In the genomic region with DNA sequence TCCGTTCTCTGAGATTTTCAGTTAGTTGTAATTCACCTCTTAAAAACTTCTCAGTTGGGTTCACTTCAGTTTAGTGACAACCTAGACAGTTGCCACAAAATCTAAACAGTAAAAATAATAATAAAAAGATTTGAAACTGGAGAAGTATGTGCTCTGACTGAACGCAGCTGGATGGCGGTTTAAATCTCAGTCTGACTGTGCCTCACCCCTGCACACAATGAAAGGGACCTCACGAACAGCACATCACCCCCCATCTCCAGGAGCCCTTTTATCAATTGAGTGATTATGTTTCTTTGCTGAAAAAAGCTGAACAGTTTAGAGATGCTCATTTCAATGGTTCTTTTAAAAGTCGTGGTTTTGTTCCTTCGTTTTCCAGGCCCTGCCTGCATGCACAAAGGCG, we compare ENCODE assay signal across 31 mouse cellular contexts. TPM values are rescaled to one million over a fixed set of nuclear protein-coding genes. Genes with fewer than 3 reads are reported as not detected.
DNase-seq lines count a peak whose midpoint lies in the region; ATAC-seq and TF ChIP-seq lines count a peak whose summit lies in the region.
"Had no signal": no experiment of that assay in that cellular context is flagged by ENCODE, and none has a peak within 500 bp of the region (broad histone marks: within the 10 kb centered on the region; RNA-seq: fewer than 3 reads in every experiment).

No protein-coding gene starts in this region.

- H3K9ac ChIP-seq in kidney, postnatal 0 days (ENCODE audit: low read depth, low read length), result no peak overlapping the region
- no peak overlapping the region for H3K9ac ChIP-seq in midbrain, embryonic 16.5 days (ENCODE audit: low read depth, low read length)
- no peak overlapping the region for H3K9ac ChIP-seq in midbrain, embryonic 15.5 days
- H3K9ac ChIP-seq: forebrain, embryonic 13.5 days; heart, embryonic 12.5 days; heart, embryonic 15.5 days; hindbrain, embryonic 13.5 days had no signal

- no peak for TF ChIP-seq CTCF in kidney, postnatal 0 days (IDR thresholded peaks at IDR 0.05; ENCODE audit: low read depth)

- no peak for ATAC-seq in kidney, postnatal 0 days (replicated peaks; ENCODE audit: low FRiP score, low read depth)
- ATAC-seq in midbrain, embryonic 16.5 days, result 0 out of 2 replicates have a peak, but pooled peaks have one; percentile 32
- ATAC-seq in midbrain, embryonic 15.5 days (replicated peaks), result no peak
- ATAC-seq: forebrain, embryonic 13.5 days; forebrain, embryonic 16.5 days; hindbrain, postnatal 0 days; inflammation-experienced regulatory T-cells, adult 6 months; Patski had no signal

- DNase-seq in embryo, embryonic 10 days (ENCODE audit: low spot score), result peak; percentile 17
- no peak for DNase-seq in embryo, embryonic 9.5 days (ENCODE audit: extremely low spot score)
- DNase-seq in kidney, postnatal 0 days (ENCODE audit: low spot score), result peak; percentile 45
- DNase-seq in kidney, adult 11 months, result no peak
- DNase-seq in kidney, postnatal 4 days, result peak; percentile 32 to 39
- DNase-seq in kidney, adult 18-20 months, result no peak
- DNase-seq: adrenal gland, postnatal 10 days; adrenal gland, postnatal 36 days; B cell, adult 2 months; cerebellum, adult 11 months; cerebellum, adult 2 months; cerebellum, postnatal 10 days; cerebellum, postnatal 36 days; gastrocnemius, postnatal 10 days; gastrocnemius, postnatal 36 days; heart, postnatal 10 days; heart, postnatal 36 days had no signal

- no peaks in the 10 kb centered on the region for H3K36me3 ChIP-seq in kidney, postnatal 0 days (ENCODE audit: insufficient read depth, low read length)
- no peaks in the 10 kb centered on the region for H3K36me3 ChIP-seq in midbrain, embryonic 16.5 days (ENCODE audit: control insufficient read depth, insufficient read depth, low read length)
- no peaks in the 10 kb centered on the region for H3K36me3 ChIP-seq in midbrain, embryonic 15.5 days (replicated peaks)
- H3K36me3 ChIP-seq: forebrain, embryonic 10.5 days; G1E; heart, embryonic 12.5 days; heart, embryonic 15.5 days; hindbrain, embryonic 10.5 days; hindbrain, embryonic 13.5 days had no signal

- H3K27ac ChIP-seq in kidney, postnatal 0 days, result no peak overlapping the region
- no peak overlapping the region for H3K27ac ChIP-seq in midbrain, embryonic 16.5 days (ENCODE audit: low read length)
- no peak overlapping the region for H3K27ac ChIP-seq in midbrain, embryonic 15.5 days
- H3K27ac ChIP-seq: forebrain, embryonic 10.5 days; forebrain, embryonic 13.5 days; heart, embryonic 15.5 days; hindbrain, embryonic 10.5 days; hindbrain, embryonic 13.5 days; hindbrain, postnatal 0 days had no signal

- H3K27me3 ChIP-seq in kidney, postnatal 0 days (ENCODE audit: insufficient read depth, low read length), result no peaks in the 10 kb centered on the region
- H3K27me3 ChIP-seq in midbrain, embryonic 16.5 days (ENCODE audit: control insufficient read depth, insufficient read depth, low read depth, low read length), result no peaks in the 10 kb centered on the region
- H3K27me3 ChIP-seq in midbrain, embryonic 15.5 days (replicated peaks), result no peaks in the 10 kb centered on the region
- H3K27me3 ChIP-seq: CH12.LX; forebrain, embryonic 13.5 days; heart, embryonic 12.5 days; heart, embryonic 15.5 days; hindbrain, embryonic 13.5 days had no signal

- no peaks in the 10 kb centered on the region for H3K4me1 ChIP-seq in kidney, postnatal 0 days (replicated peaks; ENCODE audit: insufficient read depth, low read length)
- no peaks in the 10 kb centered on the region for H3K4me1 ChIP-seq in midbrain, embryonic 16.5 days (ENCODE audit: control insufficient read depth, insufficient read depth, low read length)
- no peaks in the 10 kb centered on the region for H3K4me1 ChIP-seq in midbrain, embryonic 15.5 days
- H3K4me1 ChIP-seq: heart, embryonic 15.5 days; hindbrain, embryonic 13.5 days had no signal

- no peak overlapping the region for H3K4me2 ChIP-seq in kidney, postnatal 0 days (ENCODE audit: low read length)
- H3K4me2 ChIP-seq in midbrain, embryonic 16.5 days (ENCODE audit: low read length), result no peak overlapping the region
- H3K4me2 ChIP-seq in midbrain, embryonic 15.5 days, result no peak overlapping the region
- H3K4me2 ChIP-seq: forebrain, embryonic 13.5 days; heart, embryonic 12.5 days; heart, embryonic 15.5 days; hindbrain, embryonic 13.5 days had no signal

- no peaks in the 10 kb centered on the region for H3K9me3 ChIP-seq in kidney, postnatal 0 days (replicated peaks; ENCODE audit: low read length)
- no peaks in the 10 kb centered on the region for H3K9me3 ChIP-seq in midbrain, embryonic 16.5 days (replicated peaks; ENCODE audit: control insufficient read depth, low read length, poor library complexity, severe bottlenecking)
- H3K9me3 ChIP-seq in midbrain, embryonic 15.5 days, result no peaks in the 10 kb centered on the region
- H3K9me3 ChIP-seq: forebrain, embryonic 10.5 days; forebrain, embryonic 13.5 days; G1E; heart, embryonic 12.5 days; heart, embryonic 15.5 days; hindbrain, embryonic 10.5 days; hindbrain, embryonic 13.5 days had no signal

- 63% methylated on average over 7 of the region's 7 CpGs for WGBS in kidney, postnatal 0 days
- 34% methylated on average over 7 of the region's 7 CpGs for WGBS in midbrain, embryonic 16.5 days
- 32% methylated on average over 7 of the region's 7 CpGs for WGBS in midbrain, embryonic 15.5 days

- no peak overlapping the region for H3K4me3 ChIP-seq in kidney, postnatal 0 days (replicated peaks; ENCODE audit: low read depth, low read length)
- H3K4me3 ChIP-seq in midbrain, embryonic 16.5 days (ENCODE audit: low read depth, low read length), result no peak overlapping the region
- no peak overlapping the region for H3K4me3 ChIP-seq in midbrain, embryonic 15.5 days
- H3K4me3 ChIP-seq: forebrain, embryonic 10.5 days; forebrain, embryonic 13.5 days; heart, embryonic 12.5 days; heart, embryonic 15.5 days; hindbrain, embryonic 10.5 days; hindbrain, embryonic 13.5 days had no signal

RNA-seq across cellular contexts. Expression of gene Shisal2b, which starts 45.0 kb away (rescaled TPM):
- 0.57 and 0.71 TPM in 2 replicates for polyA plus RNA-seq in kidney, postnatal 0 days (2015; fragmentation: Nextera tagmentation; extraction: Ambion mirVana)
- polyA plus RNA-seq in midbrain, embryonic 16.5 days (2015; fragmentation: Nextera tagmentation; extraction: Ambion mirVana), result 1.6 and 1.9 TPM in 2 replicates
- polyA plus RNA-seq in midbrain, embryonic 15.5 days (2015; fragmentation: Nextera tagmentation; extraction: Ambion mirVana), result 1.9 and 2.5 TPM in 2 replicates
- polyA plus RNA-seq: G1E; heart, embryonic 15.5 days; hindbrain, embryonic 10.5 days had no signal

Comparison
In these comparisons a context has a peak if more than half of its experiments do, and no peak if none do; other contexts are left out.
1. DNase-seq: peak in embryo, embryonic 10 days (single experiment), kidney, postnatal 0 days (single experiment) and kidney, postnatal 4 days (2 of 2); none in embryo, embryonic 9.5 days (single experiment), kidney, adult 11 months (single experiment) and kidney, adult 18-20 months (single experiment).